In the genomic region with DNA sequence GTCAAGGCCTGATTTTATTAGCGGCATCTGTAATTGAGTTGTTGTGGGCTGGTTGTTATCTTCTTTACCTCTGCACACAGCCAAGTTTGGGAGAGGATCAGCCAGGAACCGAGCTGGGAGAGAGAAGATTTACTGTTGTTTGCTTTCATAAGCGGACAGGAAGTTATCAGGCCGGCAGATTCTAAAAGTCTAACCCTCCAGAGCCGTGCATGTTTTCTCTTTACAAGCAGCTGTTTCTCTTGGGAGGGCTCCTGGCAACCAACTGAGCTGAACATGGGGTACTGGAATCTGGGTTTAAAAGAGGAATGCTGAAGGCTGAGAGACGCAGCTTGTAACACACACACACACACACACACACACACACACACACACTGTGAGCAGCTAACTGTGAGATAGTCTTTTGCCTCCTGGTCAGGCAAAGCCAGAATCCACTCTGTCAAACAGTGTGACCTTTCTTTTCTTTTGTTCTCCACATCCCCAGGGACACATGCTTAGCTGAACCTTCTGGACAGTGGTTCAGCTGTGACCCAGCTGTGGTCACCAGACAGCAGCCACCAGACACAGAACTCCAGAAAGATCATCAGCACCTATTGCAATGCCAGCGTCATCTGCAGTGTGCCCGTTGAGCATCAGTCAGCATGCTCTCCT, we compare ENCODE assay signal across 8 mouse cellular contexts.
DNase-seq lines count a peak whose midpoint lies in the region; ATAC-seq and TF ChIP-seq lines count a peak whose summit lies in the region.

No protein-coding gene starts in this region.

- WGBS in heart, embryonic 14.5 days, result 20% methylated on average over 8 of the region's 8 CpGs
- 28% methylated on average over 8 of the region's 8 CpGs for WGBS in kidney, postnatal 0 days
- WGBS in midbrain, embryonic 15.5 days, result 43% methylated on average over 8 of the region's 8 CpGs
- WGBS in thymus, adult 2 months, result 70% methylated on average over 8 of the region's 8 CpGs

- peak; percentile 21 for DNase-seq in Muller cell, postnatal 12 days (ENCODE audit: inconsistent ontology term)
- peak; percentile 54 for DNase-seq in embryo, embryonic 10.5 days (ENCODE audit: low spot score)
- peak; percentile 90 for DNase-seq in kidney, postnatal 0 days (ENCODE audit: low spot score)
- no peak for DNase-seq in thymus, adult 2 months
- no peak for DNase-seq in cerebellum, adult 11 months

- H3K27me3 ChIP-seq in heart, embryonic 14.5 days (ENCODE audit: control insufficient read depth, insufficient read depth, low read length), result no peaks in the 10 kb centered on the region
- H3K27me3 ChIP-seq in kidney, postnatal 0 days (ENCODE audit: insufficient read depth, low read length), result no peaks in the 10 kb centered on the region
- H3K27me3 ChIP-seq in midbrain, embryonic 15.5 days (replicated peaks), result no peaks in the 10 kb centered on the region
- H3K27me3 ChIP-seq in thymus, adult 2 months (ENCODE audit: control insufficient read depth, insufficient read depth, low read length), result no peaks in the 10 kb centered on the region

- peak overlapping the region; percentile 43 for H3K4me2 ChIP-seq in heart, embryonic 14.5 days (ENCODE audit: low read length)
- no peak overlapping the region for H3K4me2 ChIP-seq in kidney, postnatal 0 days (ENCODE audit: low read length)
- no peak overlapping the region for H3K4me2 ChIP-seq in midbrain, embryonic 15.5 days

- H3K9ac ChIP-seq in heart, embryonic 14.5 days (ENCODE audit: low read length), result 0 out of 2 replicates have a peak overlapping the region, but pooled peaks have one; percentile 28
- no peak overlapping the region for H3K9ac ChIP-seq in kidney, postnatal 0 days (ENCODE audit: low read depth, low read length)
- H3K9ac ChIP-seq in midbrain, embryonic 15.5 days, result no peak overlapping the region

- no peak for TF ChIP-seq CTCF in kidney, postnatal 0 days (IDR thresholded peaks at IDR 0.05; ENCODE audit: low read depth)
- no peak for TF ChIP-seq CTCF in thymus, adult 2 months (IDR thresholded peaks at IDR 0.05; ENCODE audit: borderline replicate concordance, control insufficient read depth, extremely low read depth, insufficient read depth, low read length, poor library complexity)

- peaks cover 13 to 15% of the 10 kb centered on the region in 2 experiments for H3K4me1 ChIP-seq in heart, embryonic 14.5 days (ENCODE audit: control insufficient read depth in 2 of 2, insufficient read depth in 2 of 2, low read length in 2 of 2)
- H3K4me1 ChIP-seq in kidney, postnatal 0 days (replicated peaks; ENCODE audit: insufficient read depth, low read length), result no peaks in the 10 kb centered on the region; the same call in 1 of the 2 replicates
- peaks cover 21% of the 10 kb centered on the region for H3K4me1 ChIP-seq in midbrain, embryonic 15.5 days
- no peaks in the 10 kb centered on the region; the same call in 1 of the 2 replicates for H3K4me1 ChIP-seq in thymus, adult 2 months (replicated peaks; ENCODE audit: control insufficient read depth, insufficient read depth, low read length)

- H3K27ac ChIP-seq in heart, embryonic 14.5 days (replicated peaks in 1 of 2; ENCODE audit: control insufficient read depth in 1 of 2, insufficient read depth in 1 of 2, low read depth in 2 of 2, low read length in 2 of 2), result peak overlapping the region; percentile 19 to 75
- peak overlapping the region; percentile 43; the same call in 1 of the 2 replicates for H3K27ac ChIP-seq in kidney, postnatal 0 days
- H3K27ac ChIP-seq in midbrain, embryonic 15.5 days, result 0 out of 2 replicates have a peak overlapping the region, but pooled peaks have one; percentile 11
- H3K27ac ChIP-seq in thymus, adult 2 months (ENCODE audit: control insufficient read depth, insufficient read depth, low read length), result no peak overlapping the region

- no peaks in the 10 kb centered on the region for H3K36me3 ChIP-seq in heart, embryonic 14.5 days (ENCODE audit: control insufficient read depth, insufficient read depth, low read length)
- no peaks in the 10 kb centered on the region for H3K36me3 ChIP-seq in kidney, postnatal 0 days (ENCODE audit: insufficient read depth, low read length)
- no peaks in the 10 kb centered on the region for H3K36me3 ChIP-seq in midbrain, embryonic 15.5 days (replicated peaks)
- no peaks in the 10 kb centered on the region for H3K36me3 ChIP-seq in thymus, adult 2 months (ENCODE audit: control insufficient read depth, insufficient read depth, low read length)

- peak; percentile 39; the same call in 1 of the 2 replicates for ATAC-seq in heart, embryonic 14.5 days (ENCODE audit: insufficient number of reproducible peaks, insufficient read depth, low FRiP score, low read depth)
- ATAC-seq in kidney, postnatal 0 days (replicated peaks; ENCODE audit: low FRiP score, low read depth), result peak; percentile 54
- ATAC-seq in midbrain, embryonic 15.5 days (replicated peaks), result no peak
- ATAC-seq in megakaryocyte, adult 5-6 weeks (ENCODE audit: poor library complexity, severe bottlenecking), result no peak

- no peak overlapping the region for H3K4me3 ChIP-seq in heart, embryonic 14.5 days (ENCODE audit: control insufficient read depth in 1 of 2, insufficient read depth in 1 of 2, low read depth in 1 of 2, low read length in 2 of 2)
- no peak overlapping the region for H3K4me3 ChIP-seq in kidney, postnatal 0 days (replicated peaks; ENCODE audit: low read depth, low read length)
- H3K4me3 ChIP-seq in midbrain, embryonic 15.5 days, result no peak overlapping the region
- no peak overlapping the region for H3K4me3 ChIP-seq in thymus, adult 2 months (ENCODE audit: control insufficient read depth, insufficient read depth, low read length)

- no peaks in the 10 kb centered on the region for H3K9me3 ChIP-seq in heart, embryonic 14.5 days (ENCODE audit: control insufficient read depth, low read length)
- no peaks in the 10 kb centered on the region for H3K9me3 ChIP-seq in kidney, postnatal 0 days (replicated peaks; ENCODE audit: low read length)
- no peaks in the 10 kb centered on the region for H3K9me3 ChIP-seq in midbrain, embryonic 15.5 days

- TF ChIP-seq POLR2A in thymus, adult 2 months (IDR thresholded peaks at IDR 0.05; ENCODE audit: control insufficient read depth, extremely low read depth, insufficient read depth, low read length, poor library complexity), result no peak

Comparison
In these comparisons a context has a peak if more than half of its experiments do, and no peak if none do; other contexts are left out.
1. DNase-seq: peak in Muller cell, postnatal 12 days (single experiment), embryo, embryonic 10.5 days (single experiment) and kidney, postnatal 0 days (single experiment); none in thymus, adult 2 months (single experiment) and cerebellum, adult 11 months (single experiment).
2. ATAC-seq: peak in heart, embryonic 14.5 days (single experiment) and kidney, postnatal 0 days (single experiment); none in midbrain, embryonic 15.5 days (single experiment) and megakaryocyte, adult 5-6 weeks (single experiment).